Mouse (Mus musculus) adrenal gland, postnatal 36 days (tissue): ENCODE measurements around the gene Mapkapk5. TPM values are rescaled to one million over a fixed set of nuclear protein-coding genes. Genes with fewer than 3 reads are reported as not detected.

Experiments used
- DNase-seq, 2 experiments: peaks; one replicate each; pipeline ENCODE4 v3.0.0; 2021; ENCODE audit warnings: mixed read lengths in 1 of 2
- long read RNA-seq, 2 experiments: library from polyadenylated mRNA; stranded (forward); transcript quantifications; one replicate each; pipeline ENCODE4 v2.0.0; 2021; ENCODE audit warnings: borderline sequencing depth in 2 of 2
- total RNA-seq, 2 experiments: library from RNA; stranded (reverse); gene quantifications; 2 replicates each; pipeline ENCODE4 v1.2.3; 2021

The Mapkapk5 gene
- total RNA-seq, result 10 to 100 TPM; 78.9 to 82.6 TPM
- long read RNA-seq, experiment 1, transcript Mapkapk5-201 (14 exons, 2,234 nt), result major isoform, 15 of 24 reads
- long read RNA-seq, experiment 1, partial matches to known transcripts, result 4 of 24 reads
- long read RNA-seq, experiment 1, other reads (novel, unspliced or antisense), result 2 of 24 reads
- long read RNA-seq, experiment 2, partial matches to known transcripts, result 0 of 5 reads
- long read RNA-seq, experiment 2, other reads (novel, unspliced or antisense), result 2 of 5 reads

GRCm38 (mm10) chr5:121545793-121546529 lies at the start of gene Mapkapk5:
TSS of gene Mapkapk5 (minus strand) at chr5:121545905.
- peak; percentile 98 for DNase-seq

GRCm38 (mm10) chr5:121594714-121595313 lies 49.1 kb upstream of the Mapkapk5 start:
- no peak for DNase-seq

GRCm38 (mm10) chr5:121593451-121594401 lies 48.0 kb upstream of the Mapkapk5 start, which contains the start of gene Aldh2:
TSS of gene Aldh2 (minus strand) at chr5:121593824.
- peak; percentile 95 to 96 for DNase-seq

- peak; percentile 39 to 51 for DNase-seq
These were observed 47.2 kb upstream of the Mapkapk5 start for GRCm38 (mm10) chr5:121592816-121593407.

- DNase-seq, result peak; percentile 70
These were observed 46.5 kb upstream of the Mapkapk5 start for GRCm38 (mm10) chr5:121592064-121592815.

GRCm38 (mm10) chr5:121591417-121592063 lies 45.8 kb upstream of the Mapkapk5 start:
- DNase-seq, result peak; percentile 65 to 75

GRCm38 (mm10) chr5:121589928-121590327 lies 44.2 kb upstream of the Mapkapk5 start:
- DNase-seq, result no peak

- DNase-seq, result peak; percentile 60 to 73
These were observed 40.8 kb upstream of the Mapkapk5 start for GRCm38 (mm10) chr5:121586400-121587039.

- no peak for DNase-seq
These were observed 40.0 kb upstream of the Mapkapk5 start for GRCm38 (mm10) chr5:121585699-121586098.

- peak in 1 of 2 experiments; percentile 20 for DNase-seq
These were observed 39.3 kb upstream of the Mapkapk5 start for GRCm38 (mm10) chr5:121585005-121585404.

GRCm38 (mm10) chr5:121583765-121584501 lies 38.2 kb upstream of the Mapkapk5 start:
- peak; percentile 98 for DNase-seq

GRCm38 (mm10) chr5:121581945-121582344 lies 36.2 kb upstream of the Mapkapk5 start:
- DNase-seq, result no peak

GRCm38 (mm10) chr5:121576927-121577488 lies 31.3 kb upstream of the Mapkapk5 start:
- DNase-seq, result peak; percentile 87 to 88

GRCm38 (mm10) chr5:121575867-121576266 lies 30.2 kb upstream of the Mapkapk5 start:
- no peak for DNase-seq

- DNase-seq, result no peak
These were observed 28.4 kb upstream of the Mapkapk5 start for GRCm38 (mm10) chr5:121574145-121574544.

- DNase-seq, result no peak
These were observed 25.1 kb upstream of the Mapkapk5 start for GRCm38 (mm10) chr5:121570787-121571186.

GRCm38 (mm10) chr5:121569881-121570420 lies 24.2 kb upstream of the Mapkapk5 start:
- DNase-seq, result no peak

GRCm38 (mm10) chr5:121566035-121566681 lies 20.5 kb upstream of the Mapkapk5 start:
- no peak for DNase-seq
